Mouse (Mus musculus) spleen, adult 2 months (tissue): ENCODE results near the gene Gsdmc4.

Experiments
- CTCF ChIP-seq: fragments of 200-500 bp; IDR thresholded peaks from 2 replicates; pipeline ENCODE4 v1.5.1; 2011; ENCODE audit warnings: mild to moderate bottlenecking, inconsistent platforms; ENCODE audit not compliant: insufficient read depth, insufficient read length, insufficient replicate concordance; ENCODE audit errors: extremely low read depth
- POLR2A ChIP-seq: fragments of 200-500 bp; IDR thresholded peaks from 2 replicates; pipeline ENCODE4 v1.6.1; 2011; ENCODE audit warnings: low read depth, low read length, inconsistent platforms

DNA sequence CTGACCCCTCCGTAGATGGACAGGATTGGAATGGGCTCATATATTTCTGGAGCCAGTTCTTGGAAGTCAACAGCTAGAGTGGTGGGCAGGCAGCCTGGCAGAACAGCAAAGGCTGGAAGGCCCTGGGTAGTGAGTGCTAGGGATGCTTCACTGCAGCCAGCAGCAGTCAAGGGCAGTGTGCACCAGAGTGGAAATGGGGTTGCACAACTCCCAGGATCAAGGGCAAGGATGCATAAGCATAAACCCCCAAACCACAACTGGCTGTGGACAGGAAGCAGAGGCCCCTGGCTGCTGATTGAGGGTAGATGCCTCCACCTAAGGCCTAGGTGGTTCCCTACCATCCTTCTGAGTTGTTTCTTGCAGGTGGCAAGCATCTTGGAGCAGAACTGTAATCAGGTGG is 12.4 kb upstream of the Gsdmc4 start:
- TF ChIP-seq POLR2A = no peak
- no peak for TF ChIP-seq CTCF
